Mouse (Mus musculus) hematopoietic stem cell, adult 5-6 weeks (primary cell): ENCODE measurements around the gene Polr3h. TPM values are rescaled to one million over a fixed set of nuclear protein-coding genes. Genes with fewer than 3 reads are reported as not detected.

ENCODE experiments used
- ATAC-seq, 2 experiments: fragments of 125-278 bp in 1 of 2; replicated peaks in 1 of 2; 2 replicates each; pipeline ENCODE4 v1.8.0; 2016 to 2017; ENCODE audit warnings: inconsistent platforms in 2 of 2, mild to moderate bottlenecking in 2 of 2, moderate number of reproducible peaks in 2 of 2, low read depth in 1 of 2, moderate TSS enrichment in 1 of 2; ENCODE audit not compliant: low FRiP score in 2 of 2, poor library complexity in 2 of 2, severe bottlenecking in 2 of 2, insufficient read depth in 1 of 2, low TSS enrichment in 1 of 2
- total RNA-seq: library from RNA; stranded (forward); fragments of 172-1452, 232-1000 nt; gene quantifications from 2 replicates; pipeline ENCODE4 v1.2.3, GENCODE M21; 2017

Gene Polr3h
- total RNA-seq, 1 experiment from 2014 or later = 32.6 TPM

DNA sequence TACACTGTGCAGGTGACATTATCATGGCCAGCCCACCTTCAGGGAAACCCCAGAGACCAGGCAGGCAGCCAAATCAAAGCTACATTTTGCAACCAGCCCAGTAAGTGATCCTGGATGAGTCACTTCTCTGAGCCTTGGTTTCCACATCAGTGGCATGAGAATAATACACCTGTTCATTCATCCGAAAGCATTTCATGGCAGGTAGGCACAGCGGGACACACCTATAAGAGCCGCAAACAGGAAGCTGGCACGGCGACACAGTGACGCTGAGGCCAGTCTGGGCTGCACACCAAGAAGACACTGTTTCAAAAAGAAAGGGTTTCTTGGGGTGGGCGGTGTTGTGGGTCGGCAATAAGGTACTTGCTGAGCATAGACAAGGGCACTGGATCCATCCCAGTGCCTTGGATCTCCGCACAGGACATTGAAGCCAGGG is 28.1 kb upstream of the Polr3h start:
- ATAC-seq = no peak

DNA sequence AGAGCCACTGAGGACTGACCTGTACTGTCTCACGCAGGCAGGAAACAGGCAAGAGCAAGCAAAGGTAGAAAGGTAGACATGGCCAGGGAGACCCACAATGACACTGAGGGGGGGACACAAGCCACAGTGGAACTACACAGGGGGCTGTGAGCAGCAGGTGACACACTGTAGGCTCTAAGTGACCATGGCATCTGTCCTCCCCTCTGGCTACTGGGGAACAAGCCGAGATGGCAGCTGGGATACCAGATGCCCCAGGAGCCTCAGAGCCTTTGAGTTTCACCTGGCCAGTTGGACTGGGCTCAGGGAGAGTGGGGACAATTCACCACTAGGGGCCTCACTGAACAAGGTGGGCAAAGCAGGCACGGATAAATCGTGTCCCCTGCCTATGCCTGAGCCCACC is 26.3 kb upstream of the Polr3h start:
- no peak for ATAC-seq

DNA sequence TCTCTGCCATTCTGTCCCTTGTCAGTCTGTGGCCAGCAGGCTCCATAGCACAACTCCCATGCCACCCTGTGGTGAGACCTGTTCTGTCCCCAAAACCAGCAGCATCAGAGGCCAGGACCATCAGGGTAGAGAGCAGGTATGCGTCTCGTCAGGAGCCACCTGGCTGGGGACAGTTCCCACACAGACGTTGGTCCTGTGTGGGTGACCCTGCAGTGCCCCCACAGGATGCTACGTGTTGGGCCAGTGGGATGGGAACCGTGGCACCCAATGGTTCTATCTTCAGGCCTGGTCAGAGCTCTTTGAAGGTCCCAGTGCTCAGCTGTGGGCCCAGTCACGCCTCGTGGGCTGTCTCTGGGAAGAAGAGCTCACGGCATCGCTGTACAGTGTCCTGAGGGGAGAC is 25.1 kb upstream of the Polr3h start:
- no peak for ATAC-seq

DNA sequence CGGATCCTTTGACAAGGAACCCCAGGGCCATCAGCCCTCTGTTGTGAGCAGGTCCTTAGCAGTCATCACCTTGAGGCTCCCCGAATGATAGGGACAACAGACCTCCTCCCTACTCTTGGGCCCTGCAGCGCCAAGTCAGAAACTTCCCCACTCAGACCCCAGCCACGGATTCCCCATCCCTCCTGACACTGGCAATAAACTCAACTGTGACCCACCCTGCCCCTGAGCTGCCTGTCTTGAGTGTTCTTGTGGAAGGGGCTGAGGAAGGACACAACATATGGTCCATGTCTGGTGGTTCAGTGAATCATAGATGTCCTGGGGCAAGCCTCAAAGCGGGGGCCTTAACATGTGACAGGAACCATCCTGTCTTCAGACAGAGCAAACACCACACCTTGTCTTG is 24.7 kb upstream of the Polr3h start:
- ATAC-seq = no peak

- ATAC-seq = no peak
These were observed 23.6 kb upstream of the Polr3h start for GRCm38 (mm10) chr15:81949476-81950131.

GRCm38 (mm10) chr15:81949076-81949475 is 23.0 kb upstream of the Polr3h start:
- ATAC-seq = no peak

GRCm38 (mm10) chr15:81943176-81943749 is 17.2 kb upstream of the Polr3h start:
- ATAC-seq = no peak

DNA sequence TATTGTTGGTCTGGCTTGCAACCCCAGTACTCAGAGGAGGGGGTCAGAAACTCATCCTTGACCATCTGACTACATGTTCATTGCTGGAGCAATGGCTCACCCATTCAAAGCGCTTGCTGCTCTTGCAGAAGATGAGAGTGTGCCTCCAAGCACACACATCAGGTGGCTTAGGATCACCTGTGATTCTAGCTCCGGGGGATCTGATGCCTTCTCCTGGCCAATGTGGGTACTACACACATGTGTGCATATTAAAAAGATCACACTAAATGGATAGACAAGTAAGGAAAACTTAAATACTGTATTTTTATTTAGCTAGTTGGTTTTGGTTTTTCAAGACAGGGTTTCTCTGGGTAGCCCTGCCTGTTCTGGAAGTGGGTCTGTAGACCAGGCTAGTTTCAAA is 15.0 kb upstream of the Polr3h start:
- ATAC-seq = no peak

GRCm38 (mm10) chr15:81940219-81940618 is 14.2 kb upstream of the Polr3h start:
- ATAC-seq = no peak

GRCm38 (mm10) chr15:81939774-81940173 is 13.7 kb upstream of the Polr3h start:
- ATAC-seq = no peak

GRCm38 (mm10) chr15:81939157-81939715 is 13.2 kb upstream of the Polr3h start:
- ATAC-seq = no peak

DNA sequence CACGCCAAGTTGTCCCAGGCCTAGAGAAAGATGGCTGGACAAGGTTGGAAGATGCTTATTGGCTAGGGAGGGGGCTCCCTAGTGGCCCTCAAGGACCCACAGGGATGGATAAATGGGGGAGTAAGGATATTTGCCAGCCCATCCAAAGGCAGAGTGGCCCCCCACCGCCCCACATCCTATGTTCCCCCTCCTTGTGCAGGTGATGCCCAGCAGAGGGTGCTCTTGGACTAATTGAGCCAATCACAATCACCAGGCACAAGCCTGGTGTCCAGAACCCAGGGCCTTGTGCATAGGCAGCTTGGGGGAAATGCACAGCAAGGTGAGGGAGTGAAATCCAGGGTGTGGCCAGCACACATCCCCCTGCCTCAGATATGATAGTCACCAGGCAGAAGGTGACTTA is 12.2 kb upstream of the Polr3h start:
- ATAC-seq = peak in 1 of 2 experiments; percentile 41; a peak in 1 of 4 replicates

DNA sequence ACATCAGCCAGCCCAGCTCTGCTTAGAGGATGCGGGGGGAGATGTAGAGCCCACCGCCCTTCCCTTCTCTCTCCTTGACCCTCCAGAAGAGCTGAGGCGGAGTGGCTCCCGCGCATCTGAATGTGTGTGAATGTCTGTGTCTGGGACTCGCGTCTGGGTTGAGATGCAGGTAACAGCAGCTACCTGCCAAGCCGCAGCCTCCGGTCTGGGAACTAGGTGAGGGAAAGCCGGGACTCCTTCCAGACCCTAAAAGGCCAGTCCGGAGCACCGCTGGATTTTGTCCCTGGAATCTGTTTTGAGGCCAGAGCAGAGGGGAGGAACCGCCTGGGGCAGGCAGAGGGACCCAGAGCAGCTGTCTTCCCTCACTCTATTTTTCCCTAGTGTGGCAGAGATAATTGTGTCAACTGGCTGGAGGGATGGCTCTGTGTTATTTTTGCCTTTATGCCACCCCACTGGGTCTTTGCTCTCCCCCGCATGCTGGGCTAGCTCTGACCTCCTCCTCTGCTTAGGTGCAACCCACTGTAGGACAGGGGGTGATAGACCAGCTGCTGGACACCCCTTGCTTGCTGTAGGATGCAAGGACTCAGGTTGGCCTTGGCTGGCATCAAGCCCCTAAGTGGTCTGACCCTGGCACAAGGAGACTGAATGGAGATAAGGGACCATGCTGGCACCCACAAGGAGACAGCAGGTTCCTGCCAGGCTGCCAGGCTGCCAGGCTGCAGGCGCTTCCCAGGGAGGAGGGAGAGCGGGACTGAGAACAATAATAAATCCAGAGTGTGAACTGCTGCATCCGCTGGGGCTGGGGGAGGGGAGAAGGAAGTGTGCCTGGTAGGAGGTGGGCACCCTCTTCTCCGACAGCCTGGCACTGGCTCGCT is 11.3 kb upstream of the Polr3h start:
- ATAC-seq = no peak

- ATAC-seq = no peak
These were observed 10.6 kb upstream of the Polr3h start, which contains the start of gene Csdc2 for GRCm38 (mm10) chr15:81936679-81937078. TSS of gene Csdc2 (plus strand) at chr15:81936759.

- ATAC-seq = no peak
These were observed 10.0 kb upstream of the Polr3h start for GRCm38 (mm10) chr15:81935869-81936637.

DNA sequence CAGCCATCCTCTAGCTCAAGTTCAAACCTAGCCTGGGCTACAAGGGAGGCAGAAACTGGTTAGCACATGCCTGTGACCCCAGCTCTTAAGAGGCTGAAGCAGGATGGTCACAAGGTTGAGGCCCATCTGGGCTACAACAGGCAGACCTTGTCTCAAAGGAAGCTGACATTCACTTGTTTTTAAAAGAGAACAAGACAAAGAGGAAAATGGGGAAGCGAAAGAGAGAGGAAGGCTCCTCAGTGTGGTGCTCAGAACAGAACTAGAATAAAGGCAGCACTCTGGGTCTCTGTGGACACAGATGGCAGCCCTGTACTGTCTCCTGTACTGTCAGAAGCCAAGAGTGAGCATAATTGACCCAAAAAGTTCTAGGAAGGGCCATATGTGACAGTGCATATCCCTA is 7.9 kb upstream of the Polr3h start:
- no peak for ATAC-seq

DNA sequence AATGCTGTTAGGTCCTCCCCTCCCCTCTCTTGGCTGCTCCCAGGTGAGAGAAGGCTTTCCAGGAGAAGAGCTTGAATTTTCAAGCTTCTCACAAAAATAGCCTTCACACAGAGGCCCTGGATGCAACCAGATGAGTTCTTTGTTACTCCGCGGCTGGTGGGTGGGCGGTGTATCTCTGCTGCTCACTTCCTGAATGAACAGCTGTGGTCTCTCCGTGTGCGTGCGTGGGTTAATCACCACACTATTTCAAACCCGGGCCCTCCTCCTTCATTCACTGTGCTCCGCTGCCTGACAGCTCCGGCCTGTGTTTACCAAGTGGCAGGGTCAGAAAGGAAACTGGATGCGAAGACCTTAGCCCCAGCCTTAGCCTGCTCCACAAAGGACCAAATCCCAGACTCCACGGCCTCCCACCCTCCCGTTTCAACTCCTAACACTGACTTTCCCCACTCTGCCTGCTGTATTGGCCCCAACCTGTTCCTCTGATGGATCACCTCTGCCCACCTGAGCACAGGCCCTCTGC is 7.0 kb upstream of the Polr3h start:
- no peak; a peak in 1 of 4 replicates for ATAC-seq
